Mouse (Mus musculus) heart, adult 18-20 months (tissue): Measurements from ENCODE around the gene Lrrc8a. TPM values are rescaled to one million over a fixed set of nuclear protein-coding genes. Genes with fewer than 3 reads are reported as not detected.

Experiments
- DNase-seq, 2 experiments: peaks; one replicate each; pipeline ENCODE4 v3.0.0; 2021 to 2022; ENCODE audit warnings: mixed read lengths in 1 of 2
- total RNA-seq, 2 experiments: library from RNA; stranded (reverse); gene quantifications; 2 replicates each; pipeline ENCODE4 v1.2.3; 2021

The Lrrc8a gene
- total RNA-seq, 2 experiments from 2014 or later: 77.9 to 86.5 TPM

- peak; percentile 46 to 60 for DNase-seq
These were observed 1.5 kb downstream of the Lrrc8a start for GRCm38 (mm10) chr2:30238906-30239465.

DNA sequence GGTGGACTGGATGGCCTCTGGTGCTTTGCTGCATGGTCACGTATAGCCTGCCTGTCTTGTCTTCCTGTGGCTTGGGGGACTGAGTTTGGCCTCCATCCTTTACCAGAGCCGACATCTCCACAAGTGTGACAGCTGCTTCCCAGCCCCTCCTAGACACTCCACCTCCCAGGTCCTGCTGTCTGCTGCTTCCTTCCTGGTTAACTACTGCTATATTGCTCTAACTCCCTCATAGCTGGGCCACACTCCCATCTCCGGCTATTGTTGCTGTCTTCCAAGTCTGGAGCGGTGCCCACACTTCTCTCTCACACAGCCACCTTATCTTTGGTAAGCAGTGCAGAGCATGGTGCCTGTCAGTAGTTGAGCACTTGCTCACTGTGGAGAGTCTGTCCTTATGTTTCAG is 2.3 kb downstream of the Lrrc8a start:
- peak; percentile 86 to 92 for DNase-seq

DNA sequence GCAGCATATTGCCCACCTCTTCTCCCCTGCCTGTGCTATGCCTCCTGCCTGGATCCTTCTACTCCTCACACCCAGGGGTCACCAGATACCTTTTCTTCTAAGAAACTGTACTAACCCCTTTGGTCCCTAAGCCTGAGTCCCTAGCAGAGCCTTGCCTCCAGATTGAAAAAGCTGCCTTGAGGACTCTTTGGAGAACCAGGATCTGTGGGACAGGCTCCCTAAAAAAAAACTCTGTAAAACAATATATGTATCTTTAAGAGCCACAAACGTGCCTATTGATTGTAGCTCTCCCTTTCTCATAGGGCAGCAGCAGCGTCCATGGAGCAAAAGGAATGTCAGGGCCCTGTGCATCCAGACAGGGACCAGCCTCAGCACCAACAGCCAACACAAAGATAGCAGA is 2.8 kb downstream of the Lrrc8a start, which contains the start of gene Gm28035:
TSS of gene Gm28035 (plus strand) at position 301 of the 400 bp plus-strand sequence.
- DNase-seq: no peak

DNA sequence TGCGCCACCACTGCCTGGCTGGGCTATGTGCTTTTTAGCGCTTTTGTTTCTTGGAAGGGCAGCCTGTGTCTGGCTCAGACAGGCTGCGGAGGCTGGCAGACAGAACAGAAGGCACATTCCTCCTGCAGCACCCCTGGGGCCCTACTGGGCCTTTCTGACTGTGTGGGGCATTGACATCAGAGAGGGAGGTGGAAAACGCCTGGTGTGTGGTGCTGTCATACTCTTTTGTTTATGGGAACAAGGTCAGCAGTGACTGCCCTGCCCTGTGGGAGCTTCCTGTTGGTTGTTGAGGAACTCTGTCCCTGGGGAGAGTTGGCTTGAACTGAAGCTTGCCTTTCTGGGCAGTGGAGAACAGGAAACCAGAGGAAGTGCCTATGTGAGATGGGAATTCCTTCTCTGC is 5.0 kb downstream of the Lrrc8a start:
- peak; percentile 85 to 95 for DNase-seq

DNA sequence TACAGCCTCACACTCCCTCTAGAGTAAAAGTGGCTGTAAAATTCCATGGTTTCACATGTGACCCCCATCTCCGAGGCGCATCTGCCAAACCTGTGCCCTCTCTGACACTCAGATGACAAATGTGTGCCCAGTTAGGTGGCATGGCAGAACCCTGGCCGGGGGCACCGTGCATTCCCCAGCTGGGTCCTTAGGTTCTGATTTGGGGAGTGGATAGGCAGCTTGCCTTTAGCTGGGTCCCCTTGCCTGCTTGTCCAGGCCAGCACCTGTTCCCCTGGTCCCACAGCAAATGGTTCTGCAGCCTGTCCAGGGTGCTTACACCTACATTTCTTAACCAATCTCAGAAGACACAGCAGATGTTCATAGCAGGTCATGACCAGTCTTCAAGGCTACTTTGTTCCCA is 5.9 kb downstream of the Lrrc8a start:
- DNase-seq: peak in 1 of 2 experiments; percentile 41

DNA sequence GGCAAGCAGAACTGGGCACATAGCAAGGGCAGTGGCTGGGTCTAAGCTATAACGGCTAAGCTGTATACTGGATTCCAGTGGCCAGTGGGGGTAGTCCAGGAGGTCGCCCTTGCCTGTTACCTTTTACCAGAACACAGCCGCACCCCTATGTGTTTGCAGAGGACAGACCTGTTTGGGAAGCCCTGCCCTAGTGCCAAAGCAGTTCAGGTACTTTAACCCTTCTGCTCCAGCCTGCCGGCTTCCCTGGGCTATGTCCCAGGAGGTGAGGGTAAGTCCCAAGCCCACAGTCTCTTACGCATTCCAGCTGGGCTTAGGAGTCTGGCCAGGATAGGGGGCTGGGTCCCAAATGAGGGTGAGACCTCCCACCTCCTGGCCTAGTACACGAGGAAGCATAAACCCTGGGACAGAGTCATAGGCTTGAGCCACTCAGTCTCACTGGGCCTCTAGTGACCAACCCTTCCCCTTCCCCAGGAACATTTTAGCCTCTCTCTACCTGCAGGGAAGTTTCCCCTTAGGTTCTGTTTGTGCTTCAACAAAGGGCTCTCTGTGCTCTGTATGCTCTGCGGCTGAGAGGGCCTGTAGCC is 7.2 kb downstream of the Lrrc8a start:
- peak in 1 of 2 experiments; percentile 30 for DNase-seq

- DNase-seq: no peak
These were observed 9.5 kb downstream of the Lrrc8a start for GRCm38 (mm10) chr2:30247036-30247435.

DNA sequence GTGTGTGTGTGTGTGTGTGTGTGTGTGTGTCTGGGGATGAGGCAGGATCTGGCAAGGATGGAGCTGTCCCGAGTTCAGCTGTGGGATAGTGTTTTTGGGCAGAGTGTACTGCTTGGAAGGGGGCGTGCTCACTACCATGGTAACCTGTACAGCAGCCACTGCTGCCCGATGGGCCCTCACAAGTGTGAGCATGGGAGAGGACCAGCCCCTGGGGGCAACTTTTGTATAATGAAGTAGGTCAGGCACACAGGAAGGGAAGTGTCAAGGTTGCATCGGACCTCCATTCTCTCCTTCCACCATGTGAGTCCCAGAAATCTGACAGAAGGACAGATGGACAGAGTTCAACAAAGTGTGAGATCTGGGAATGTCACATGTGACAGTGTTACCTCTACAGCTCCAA is 10.2 kb downstream of the Lrrc8a start:
- DNase-seq: peak; percentile 36 to 48

GRCm38 (mm10) chr2:30249182-30249581 is 11.7 kb downstream of the Lrrc8a start:
- DNase-seq: peak in 1 of 2 experiments; percentile 13

DNA sequence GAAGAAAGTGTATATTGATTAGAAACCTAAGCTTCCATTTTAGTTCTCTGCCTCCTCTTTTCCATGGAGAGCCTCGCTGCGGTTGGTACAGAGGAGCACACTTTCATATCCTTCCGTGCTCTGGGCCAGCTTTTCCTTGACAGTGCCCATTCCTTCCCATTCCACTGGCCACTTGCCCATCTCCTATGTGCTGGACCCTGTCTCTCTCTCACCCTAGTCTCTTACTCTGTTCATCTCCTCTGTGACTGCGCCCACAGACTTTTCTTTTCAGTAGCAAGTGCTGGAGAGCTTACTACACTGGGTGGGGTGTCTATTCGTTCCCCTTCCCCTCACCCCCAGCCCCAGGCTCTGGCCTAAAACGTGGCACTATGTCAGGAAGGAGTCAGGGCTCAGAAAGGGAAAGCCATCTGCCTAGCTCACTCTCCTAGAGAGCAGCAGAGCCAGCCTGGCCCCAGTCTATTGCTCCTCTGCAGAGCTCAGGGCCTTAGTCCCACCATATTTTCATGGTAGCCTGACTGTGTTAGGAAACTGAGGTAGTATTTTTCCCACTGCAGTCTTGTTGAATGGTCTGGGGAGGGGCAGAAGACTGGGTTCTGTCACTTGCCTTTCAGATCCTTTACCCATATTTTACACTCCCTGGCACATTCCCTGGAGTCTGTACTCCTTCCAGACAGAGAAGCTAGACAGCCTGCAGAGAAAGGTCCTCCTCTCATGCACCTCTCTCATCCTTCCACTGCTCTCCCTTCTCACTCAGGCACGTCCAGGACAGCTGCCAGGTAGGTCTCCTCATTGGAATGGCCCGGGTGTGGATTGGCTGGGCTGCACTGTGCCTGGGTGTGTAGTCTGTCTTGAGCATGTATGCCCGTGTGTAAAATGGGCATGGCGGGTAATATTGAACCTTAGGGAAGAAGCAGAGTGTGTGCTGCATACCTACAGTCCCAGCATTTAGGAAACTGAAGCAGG is 12.9 kb downstream of the Lrrc8a start:
- DNase-seq: peak in 1 of 2 experiments; percentile 39

- peak; percentile 60 to 80 for DNase-seq
These were observed 14.0 kb downstream of the Lrrc8a start for GRCm38 (mm10) chr2:30251417-30252104.

DNA sequence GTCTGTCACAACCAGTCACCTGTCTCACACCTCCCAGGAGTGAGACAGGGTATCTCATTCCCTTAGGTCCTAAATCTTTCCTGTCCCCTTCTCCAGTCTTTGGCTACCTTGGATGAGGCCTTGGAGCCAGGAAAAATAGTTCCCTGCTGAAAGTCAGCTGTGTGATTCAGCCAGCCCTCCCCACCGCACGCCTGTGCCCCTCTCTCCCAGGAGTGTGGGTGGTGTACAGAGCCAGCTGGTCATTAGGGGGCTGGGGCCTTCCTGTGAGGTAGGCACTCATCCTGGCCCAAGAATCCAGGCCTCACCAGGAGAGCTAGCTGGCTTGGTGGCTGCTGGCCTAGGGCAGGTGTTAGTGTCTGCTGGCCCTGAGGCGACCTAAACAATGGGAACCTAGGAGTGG is 15.0 kb downstream of the Lrrc8a start:
- DNase-seq: peak in 1 of 2 experiments; percentile 16

DNA sequence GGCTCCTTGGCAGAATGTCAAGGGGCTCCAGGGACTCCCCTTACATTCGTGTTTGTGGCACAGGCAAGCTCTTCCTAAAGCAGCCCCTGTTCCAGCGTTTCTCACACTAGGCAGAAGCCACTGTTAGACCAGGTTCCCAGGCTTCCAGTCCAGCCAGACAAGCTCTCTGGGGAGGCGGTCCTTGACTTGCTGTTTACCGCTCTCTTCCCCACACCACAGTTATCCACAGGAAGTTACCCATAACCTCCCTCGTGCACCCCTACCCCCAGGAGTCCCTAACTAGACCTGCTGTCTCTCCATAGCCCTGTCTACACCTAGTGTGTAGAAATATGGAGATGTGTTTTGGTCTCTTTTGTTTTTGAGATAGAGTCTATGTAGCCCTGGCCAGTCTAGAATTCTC is 16.3 kb downstream of the Lrrc8a start:
- DNase-seq: peak; percentile 31 to 41

GRCm38 (mm10) chr2:30255631-30256395 is 18.3 kb downstream of the Lrrc8a start:
- DNase-seq: peak in 1 of 2 experiments; percentile 17

DNA sequence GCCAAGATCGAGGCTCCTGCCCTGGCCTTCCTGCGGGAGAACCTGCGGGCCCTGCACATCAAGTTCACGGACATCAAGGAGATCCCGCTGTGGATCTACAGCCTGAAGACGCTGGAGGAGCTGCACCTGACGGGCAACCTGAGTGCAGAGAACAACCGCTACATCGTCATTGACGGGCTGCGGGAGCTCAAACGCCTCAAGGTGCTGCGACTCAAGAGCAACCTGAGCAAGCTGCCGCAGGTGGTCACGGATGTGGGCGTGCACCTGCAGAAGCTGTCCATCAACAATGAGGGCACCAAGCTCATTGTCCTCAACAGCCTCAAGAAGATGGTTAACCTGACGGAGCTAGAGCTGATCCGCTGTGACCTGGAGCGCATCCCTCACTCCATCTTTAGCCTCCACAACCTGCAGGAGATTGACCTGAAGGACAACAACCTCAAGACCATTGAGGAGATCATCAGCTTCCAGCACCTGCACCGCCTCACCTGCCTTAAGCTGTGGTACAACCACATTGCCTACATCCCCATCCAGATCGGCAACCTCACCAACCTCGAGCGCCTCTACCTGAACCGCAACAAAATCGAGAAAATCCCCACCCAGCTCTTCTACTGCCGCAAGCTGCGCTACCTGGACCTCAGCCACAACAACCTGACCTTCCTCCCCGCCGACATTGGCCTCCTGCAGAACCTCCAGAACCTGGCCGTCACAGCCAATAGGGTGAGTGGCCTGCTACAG is 19.3 kb downstream of the Lrrc8a start:
- peak in 1 of 2 experiments; percentile 14 for DNase-seq

DNA sequence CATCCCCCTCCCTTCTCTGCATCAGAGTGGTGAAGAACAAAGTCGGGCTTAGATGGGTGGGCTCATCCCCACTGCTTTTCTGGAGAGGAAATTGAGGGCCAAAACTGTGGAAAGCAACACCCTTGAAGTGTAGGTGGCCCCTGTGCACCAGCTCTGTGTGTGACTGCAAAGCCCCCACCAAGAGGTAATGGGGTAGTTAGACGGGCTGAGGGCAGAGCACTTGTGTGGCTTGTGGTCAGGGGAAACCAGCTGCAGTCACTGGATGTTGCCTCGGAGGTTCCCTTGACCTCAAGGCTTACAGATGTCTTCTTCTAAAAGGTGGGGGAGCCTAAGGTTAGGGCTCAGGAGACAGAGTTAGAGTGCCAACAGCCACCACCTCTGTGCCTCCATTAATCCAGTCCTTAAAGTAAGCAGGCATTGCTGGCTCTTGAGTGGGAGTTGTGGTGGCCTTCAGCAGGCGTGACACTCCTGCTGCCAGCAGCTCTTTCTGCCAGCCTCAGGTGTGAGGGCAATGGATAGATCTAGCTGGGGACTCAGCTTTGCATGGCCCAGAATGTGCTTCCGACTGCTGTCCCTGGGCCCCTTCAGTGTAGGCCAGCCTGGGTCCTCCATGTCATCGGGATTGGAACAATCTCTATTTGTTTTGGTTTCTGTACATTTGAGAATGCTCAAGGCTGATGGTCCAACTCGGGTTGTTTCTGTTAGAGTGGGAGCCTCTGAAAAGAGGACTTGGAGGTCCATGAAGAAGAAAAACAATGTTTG is 20.4 kb downstream of the Lrrc8a start:
- no peak for DNase-seq

DNA sequence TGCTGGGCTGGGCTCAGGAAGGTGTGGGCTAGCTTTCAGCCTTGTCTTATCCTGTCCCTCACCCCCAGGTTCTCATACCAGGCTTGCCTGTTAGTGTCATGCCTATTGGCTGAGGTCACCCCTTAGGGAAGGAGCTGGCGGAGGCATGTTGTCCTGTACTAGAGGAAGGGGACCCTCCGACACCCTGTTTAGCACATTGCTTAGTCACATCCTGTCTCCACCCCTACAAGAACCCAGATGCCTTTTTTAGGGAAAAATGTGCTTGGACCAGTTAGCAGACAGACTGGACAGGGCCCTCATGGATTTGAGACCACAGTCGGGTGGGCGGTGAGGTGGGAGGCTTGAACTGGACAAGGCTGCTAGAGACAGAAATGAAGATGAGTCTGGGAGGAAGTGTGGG is 21.1 kb downstream of the Lrrc8a start:
- peak; percentile 88 to 94 for DNase-seq

- DNase-seq: peak in 1 of 2 experiments; percentile 51
These were observed 21.9 kb downstream of the Lrrc8a start for GRCm38 (mm10) chr2:30259131-30260064.
